Mouse (Mus musculus) CH12F3 (cell line): Measurements from ENCODE around the gene Pax5.

Experiments used
- in situ Hi-C: fragments of 300-500 bp; cut with MboI; formaldehyde crosslinking; loops from 2 replicates; pipeline ENCODE4 v1.14.3; 2020; ENCODE audit warnings: low sequenced_read_pairs

The Pax5 gene

GRCm38 (mm10) chr4:44490872-44491271 lies 219.4 kb downstream of the Pax5 start:
- in situ Hi-C loops = no loop called here

DNA sequence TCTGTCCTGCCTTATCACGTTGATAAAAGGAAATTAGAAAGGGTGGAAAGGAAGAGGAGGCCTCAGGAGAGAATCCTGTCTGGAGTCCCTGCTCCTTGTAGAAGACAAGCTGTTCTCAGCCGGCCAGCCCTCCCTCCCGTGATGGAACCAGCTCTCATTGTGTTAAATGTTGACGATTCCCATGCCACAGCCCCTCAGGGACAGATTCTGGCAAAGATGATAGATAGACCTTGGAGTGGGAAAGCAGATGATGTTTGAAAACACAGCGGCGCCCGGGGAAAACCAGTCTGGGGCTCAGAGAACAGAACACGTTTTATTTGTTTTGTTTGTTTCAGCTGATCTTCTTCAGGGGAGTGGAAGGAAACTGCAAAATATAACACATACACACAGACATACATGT lies 221.6 kb downstream of the Pax5 start:
- in situ Hi-C loops = no loop called here

GRCm38 (mm10) chr4:44488219-44488618 lies 222.1 kb downstream of the Pax5 start:
- in situ Hi-C loops = no loop called here

GRCm38 (mm10) chr4:44482851-44483250 lies 227.4 kb downstream of the Pax5 start:
- in situ Hi-C loops = no loop called here

DNA sequence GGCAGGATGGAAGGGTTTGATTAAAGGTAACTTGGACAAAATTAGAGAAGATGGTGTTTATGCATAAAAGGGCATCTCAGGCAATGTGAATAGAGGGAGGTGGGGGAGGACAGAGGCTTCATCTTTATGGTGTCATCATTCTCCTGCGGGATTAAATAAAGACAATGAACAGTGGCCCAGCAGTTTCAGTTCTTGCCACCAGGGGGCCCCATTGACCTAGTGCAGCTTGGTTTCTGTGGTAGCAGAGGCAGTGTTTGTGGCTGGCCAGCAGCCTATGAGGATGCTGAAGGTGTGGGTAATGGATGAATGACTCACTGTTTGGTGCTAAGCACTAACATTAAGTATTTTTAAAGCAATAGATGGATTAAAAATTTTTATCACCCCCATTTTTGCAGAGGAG lies 230.5 kb downstream of the Pax5 start:
- in situ Hi-C loops = no loop called here
